Mouse (Mus musculus) liver, postnatal 0 days (tissue): ENCODE measurements around the gene Dusp12.

Source experiments
- CTCF ChIP-seq: sonication (generic); IDR thresholded peaks from 2 replicates; pipeline ENCODE4 v1.5.1; 2016; ENCODE audit warnings: antibody characterized with exemption, low read depth
- EP300 ChIP-seq: IDR thresholded peaks from 2 replicates; pipeline ENCODE4 v1.6.1; 2016; ENCODE audit warnings: antibody characterized with exemption, low read depth, mild to moderate bottlenecking

GRCm38 (mm10) chr1:170912891-170913615, 27.7 kb upstream of the Dusp12 start, which contains the start of gene Fcrlb:
- TF ChIP-seq CTCF, result no peak
- TF ChIP-seq EP300, result no peak
